Mouse (Mus musculus) lung, postnatal 0 days (tissue): ENCODE data around the gene Aldh2.

ENCODE experiments used
- CTCF ChIP-seq: IDR thresholded peaks from 2 replicates; pipeline ENCODE4 v1.5.1; 2016; ENCODE audit warnings: antibody characterized with exemption, mild to moderate bottlenecking
- EP300 ChIP-seq: IDR thresholded peaks from 2 replicates; pipeline ENCODE4 v1.6.1; 2016; ENCODE audit warnings: antibody characterized with exemption, mild to moderate bottlenecking, control low read depth

- no peak for TF ChIP-seq CTCF
- no peak for TF ChIP-seq EP300
Measured at GRCm38 (mm10) chr5:121537588-121537987, 56.0 kb downstream of the Aldh2 start.
